Mouse (Mus musculus): ENCODE measurements around the gene Wtip. TPM values are rescaled to one million over a fixed set of nuclear protein-coding genes. Genes with fewer than 3 reads are reported as not detected.

Gene Wtip
- polyA plus RNA-seq, 1 experiment, result 7.1 TPM

- H3K36me3 ChIP-seq (ENCODE audit: control insufficient read depth, insufficient read depth, low read length), result peaks cover 15% of the 10 kb centered on the region
- TF ChIP-seq CTCF (IDR thresholded peaks at IDR 0.05; ENCODE audit: extremely low read depth, insufficient read depth, insufficient read length, insufficient replicate concordance), result no peak
- peak in 1 of 2 experiments; percentile 23 for DNase-seq (ENCODE audit: low read depth in 1 of 2, low spot score in 2 of 2)
- H3K27me3 ChIP-seq (ENCODE audit: control insufficient read depth, insufficient read depth, low read length), result no peaks in the 10 kb centered on the region
- H3K27ac ChIP-seq (ENCODE audit: insufficient read depth, low read length), result no peak overlapping the region
- WGBS, result 63% methylated on average over 4 of the region's 4 CpGs
- no peaks in the 10 kb centered on the region; the same call in none of the 2 replicates for H3K4me1 ChIP-seq (ENCODE audit: control insufficient read depth, insufficient read depth, insufficient read length)
- H3K4me3 ChIP-seq (ENCODE audit: extremely low read depth, insufficient read depth, insufficient read length), result no peak overlapping the region
Observed at GRCm38 (mm10) chr7:34166850-34167249, 33.8 kb upstream of the Wtip start.

- TF ChIP-seq POLR2A (IDR thresholded peaks at IDR 0.05; ENCODE audit: low read depth, low read length) (no peak), CTCF (IDR thresholded peaks at IDR 0.05; ENCODE audit: extremely low read depth, insufficient read depth, insufficient read length, insufficient replicate concordance) (no peak)
- H3K27ac ChIP-seq (ENCODE audit: insufficient read depth, low read length), result no peak overlapping the region
- H3K27me3 ChIP-seq (ENCODE audit: control insufficient read depth, insufficient read depth, low read length), result no peaks in the 10 kb centered on the region
- no peak overlapping the region for H3K4me3 ChIP-seq (ENCODE audit: extremely low read depth, insufficient read depth, insufficient read length)
- DNase-seq (ENCODE audit: low read depth in 1 of 2, low spot score in 2 of 2), result no peak
- H3K4me1 ChIP-seq (ENCODE audit: control insufficient read depth, insufficient read depth, insufficient read length), result no peaks in the 10 kb centered on the region; the same call in none of the 2 replicates
- peaks cover 22% of the 10 kb centered on the region for H3K36me3 ChIP-seq (ENCODE audit: control insufficient read depth, insufficient read depth, low read length)
- 84% methylated on average over 3 of the region's 3 CpGs for WGBS
Observed at GRCm38 (mm10) chr7:34165999-34166398, 32.9 kb upstream of the Wtip start.

GRCm38 (mm10) chr7:34164671-34165070, 31.6 kb upstream of the Wtip start:
- Histone ChIP-seq H3K36me3 (ENCODE audit: control insufficient read depth, insufficient read depth, low read length) (peaks cover 31% of the 10 kb centered on the region), H3K4me3 (ENCODE audit: extremely low read depth, insufficient read depth, insufficient read length) (no peak overlapping the region), H3K27me3 (ENCODE audit: control insufficient read depth, insufficient read depth, low read length) (no peaks in the 10 kb centered on the region), H3K27ac (ENCODE audit: insufficient read depth, low read length) (no peak overlapping the region), H3K4me1 (ENCODE audit: control insufficient read depth, insufficient read depth, insufficient read length) (no peaks in the 10 kb centered on the region; the same call in none of the 2 replicates)
- no peak for TF ChIP-seq POLR2A (IDR thresholded peaks at IDR 0.05; ENCODE audit: low read depth, low read length)
- TF ChIP-seq CTCF (IDR thresholded peaks at IDR 0.05; ENCODE audit: extremely low read depth, insufficient read depth, insufficient read length, insufficient replicate concordance), result no peak
- DNase-seq (ENCODE audit: low read depth in 1 of 2, low spot score in 2 of 2), result no peak
- WGBS, result 96% methylated on average over 7 of the region's 7 CpGs

GRCm38 (mm10) chr7:34159167-34159566, 26.1 kb upstream of the Wtip start:
- Histone ChIP-seq H3K27me3 (ENCODE audit: control insufficient read depth, insufficient read depth, low read length) (no peaks in the 10 kb centered on the region), H3K36me3 (ENCODE audit: control insufficient read depth, insufficient read depth, low read length) (peaks cover 66% of the 10 kb centered on the region), H3K4me3 (ENCODE audit: extremely low read depth, insufficient read depth, insufficient read length) (no peak overlapping the region), H3K27ac (ENCODE audit: insufficient read depth, low read length) (no peak overlapping the region), H3K4me1 (ENCODE audit: control insufficient read depth, insufficient read depth, insufficient read length) (no peaks in the 10 kb centered on the region)
- WGBS, result 93% methylated on average over 3 of the region's 3 CpGs
- no peak for TF ChIP-seq POLR2A (IDR thresholded peaks at IDR 0.05; ENCODE audit: low read depth, low read length)
- no peak for DNase-seq (ENCODE audit: low read depth in 1 of 2, low spot score in 2 of 2)

GRCm38 (mm10) chr7:34157994-34158393, 24.9 kb upstream of the Wtip start:
- Histone ChIP-seq H3K27me3 (ENCODE audit: control insufficient read depth, insufficient read depth, low read length) (no peaks in the 10 kb centered on the region), H3K4me3 (ENCODE audit: extremely low read depth, insufficient read depth, insufficient read length) (no peak overlapping the region), H3K27ac (ENCODE audit: insufficient read depth, low read length) (no peak overlapping the region), H3K4me1 (ENCODE audit: control insufficient read depth, insufficient read depth, insufficient read length) (no peaks in the 10 kb centered on the region), H3K36me3 (ENCODE audit: control insufficient read depth, insufficient read depth, low read length) (peaks cover 66% of the 10 kb centered on the region)
- no peak for DNase-seq (ENCODE audit: low read depth in 1 of 2, low spot score in 2 of 2)
- WGBS, result 97% methylated on average over 3 of the region's 3 CpGs
- TF ChIP-seq CTCF (IDR thresholded peaks at IDR 0.05; ENCODE audit: extremely low read depth, insufficient read depth, insufficient read length, insufficient replicate concordance) (no peak), POLR2A (IDR thresholded peaks at IDR 0.05; ENCODE audit: low read depth, low read length) (no peak)

GRCm38 (mm10) chr7:34147193-34147592, 14.1 kb upstream of the Wtip start:
- DNase-seq (ENCODE audit: low read depth in 1 of 2, low spot score in 2 of 2), result no peak
- H3K36me3 ChIP-seq (ENCODE audit: control insufficient read depth, insufficient read depth, low read length), result peaks cover 74% of the 10 kb centered on the region
- no peaks in the 10 kb centered on the region for H3K4me1 ChIP-seq (ENCODE audit: control insufficient read depth, insufficient read depth, insufficient read length)
- H3K4me3 ChIP-seq (ENCODE audit: extremely low read depth, insufficient read depth, insufficient read length), result no peak overlapping the region
- 81% methylated on average over 4 of the region's 4 CpGs for WGBS
- no peak for TF ChIP-seq CTCF (IDR thresholded peaks at IDR 0.05; ENCODE audit: extremely low read depth, insufficient read depth, insufficient read length, insufficient replicate concordance)
- no peak for TF ChIP-seq POLR2A (IDR thresholded peaks at IDR 0.05; ENCODE audit: low read depth, low read length)
- no peak overlapping the region for H3K27ac ChIP-seq (ENCODE audit: insufficient read depth, low read length)
- H3K27me3 ChIP-seq (ENCODE audit: control insufficient read depth, insufficient read depth, low read length), result no peaks in the 10 kb centered on the region

- H3K36me3 ChIP-seq (ENCODE audit: control insufficient read depth, insufficient read depth, low read length), result peaks cover 50% of the 10 kb centered on the region
- no peak for TF ChIP-seq CTCF (IDR thresholded peaks at IDR 0.05; ENCODE audit: extremely low read depth, insufficient read depth, insufficient read length, insufficient replicate concordance)
- TF ChIP-seq POLR2A (IDR thresholded peaks at IDR 0.05; ENCODE audit: low read depth, low read length), result no peak
- 96% methylated on average over 13 of the region's 13 CpGs for WGBS
Observed at GRCm38 (mm10) chr7:34141123-34141522, 8.1 kb upstream of the Wtip start.

More at GRCm38 (mm10) chr7:34141123-34141522, 8.1 kb upstream of the Wtip start:
- Histone ChIP-seq H3K4me1 (ENCODE audit: control insufficient read depth, insufficient read depth, insufficient read length) (no peaks in the 10 kb centered on the region), H3K27me3 (ENCODE audit: control insufficient read depth, insufficient read depth, low read length) (no peaks in the 10 kb centered on the region), H3K4me3 (ENCODE audit: extremely low read depth, insufficient read depth, insufficient read length) (no peak overlapping the region), H3K27ac (ENCODE audit: insufficient read depth, low read length) (no peak overlapping the region)
- no peak for DNase-seq (ENCODE audit: low read depth in 1 of 2, low spot score in 2 of 2)
